Mouse (Mus musculus) C2C12 (cell line): ENCODE results near the gene Tnfsf14.

Experiments used
- CTCF ChIP-seq: IDR thresholded peaks from one replicate; pipeline ENCODE4 v1.5.1; 2011; ENCODE audit not compliant: control insufficient read depth, insufficient read depth, insufficient read length
- FOSL1 ChIP-seq: IDR thresholded peaks from one replicate; pipeline ENCODE4 v1.8.0; 2011; ENCODE audit warnings: mild to moderate bottlenecking, low read length; ENCODE audit not compliant: poor library complexity, insufficient read depth, severe bottlenecking
- USF1 ChIP-seq: IDR thresholded peaks from one replicate; pipeline ENCODE4 v1.6.1; 2011; ENCODE audit warnings: low read depth, mild to moderate bottlenecking, control low read depth, moderate library complexity

- TF ChIP-seq CTCF = no peak
- no peak for TF ChIP-seq FOSL1
- no peak for TF ChIP-seq USF1
These were observed 38.2 kb upstream of the Tnfsf14 start for GRCm38 (mm10) chr17:57232200-57232599.
